Mouse (Mus musculus) hindbrain, embryonic 13.5 days (tissue): ENCODE measurements at regions not wholly inside any gene's neighbourhood (a gene's known extent, or its start where the extent isn't known, plus 50 kb on each side); places are given as distances from the start of the nearest gene placed in this dataset.
"Not testable (repeated sequence)": the region's sequence is repeated elsewhere in the genome, so short reads cannot be mapped to it uniquely, and the experiment has no call there.

Experiments used
- ATAC-seq: fragments of 200-750 bp; cut with Nextera tagmentation; 2 replicates; pipeline ENCODE4 v1.8.0; 2017; ENCODE audit warnings: moderate TSS enrichment; ENCODE audit not compliant: low FRiP score
- H3K27ac ChIP-seq: fragments of 300-500 bp; sonication (generic); 2 replicates; pipeline ENCODE4 v1.5.1; 2015; ENCODE audit warnings: inconsistent platforms, mild to moderate bottlenecking, moderate library complexity
- H3K27me3 ChIP-seq: fragments of 300-500 bp; sonication (generic); 2 replicates; pipeline ENCODE4 v1.6.1; 2015; ENCODE audit warnings: mild to moderate bottlenecking, inconsistent platforms
- H3K36me3 ChIP-seq: fragments of 300-500 bp; sonication (generic); 2 replicates; pipeline ENCODE4 v1.6.1; 2015; ENCODE audit warnings: mild to moderate bottlenecking, inconsistent platforms
- H3K4me1 ChIP-seq: fragments of 300-500 bp; sonication (generic); replicated peaks from 2 replicates; pipeline ENCODE4 v1.6.1; 2015; ENCODE audit warnings: inconsistent platforms
- H3K4me2 ChIP-seq: fragments of 300-500 bp; sonication (generic); 2 replicates; pipeline ENCODE4 v1.6.1; 2015; ENCODE audit warnings: inconsistent platforms, mild to moderate bottlenecking, moderate library complexity
- H3K4me3 ChIP-seq: fragments of 300-500 bp; sonication (generic); 2 replicates; pipeline ENCODE4 v1.5.1; 2015; ENCODE audit warnings: mild to moderate bottlenecking, inconsistent platforms
- H3K9ac ChIP-seq: fragments of 300-500 bp; sonication (generic); 2 replicates; pipeline ENCODE4 v1.6.1; 2015; ENCODE audit warnings: mild to moderate bottlenecking, inconsistent platforms
- H3K9me3 ChIP-seq: fragments of 300-500 bp; sonication (generic); 2 replicates; pipeline ENCODE4 v1.6.1; 2016; ENCODE audit warnings: inconsistent platforms
- whole genome bisulfite sequencing: fragments of 180-500 bp; shearing (Covaris S2); methylation state at CpG from one replicate; pipeline ENCODE4 v1.1.7; 2015; 5-methylcytosine and 5-hydroxymethylcytosine counted together

- no peak for ATAC-seq
- Histone ChIP-seq H3K4me3 (no peak overlapping the region), H3K9ac (no peak overlapping the region), H3K27me3 (no peaks in the 10 kb centered on the region), H3K4me2 (no peak overlapping the region), H3K4me1 (no peaks in the 10 kb centered on the region), H3K36me3 (no peaks in the 10 kb centered on the region), H3K27ac (no peak overlapping the region), H3K9me3 (no peaks in the 10 kb centered on the region)
- WGBS = 83% methylated on average over 1 of the region's 1 CpGs
These were observed 78.9 kb upstream of the Cwc22 start for GRCm38 (mm10) chr2:78024981-78025565.

- WGBS = 76% methylated on average over 4 of the region's 4 CpGs
- Histone ChIP-seq H3K9ac (no peak overlapping the region), H3K4me3 (no peak overlapping the region), H3K27me3 (no peaks in the 10 kb centered on the region), H3K27ac (no peak overlapping the region), H3K4me2 (no peak overlapping the region), H3K36me3 (no peaks in the 10 kb centered on the region), H3K4me1 (no peaks in the 10 kb centered on the region), H3K9me3 (no peaks in the 10 kb centered on the region)
- ATAC-seq = no peak
These were observed 77.9 kb upstream of the Cwc22 start for GRCm38 (mm10) chr2:78023916-78024685.

GRCm38 (mm10) chr2:78023416-78023815 is 77.2 kb upstream of the Cwc22 start:
- H3K9me3 ChIP-seq = no peaks in the 10 kb centered on the region
- ATAC-seq = no peak
- 82% methylated on average over 2 of the region's 2 CpGs for WGBS
- H3K27ac ChIP-seq = no peak overlapping the region
- H3K4me1 ChIP-seq = no peaks in the 10 kb centered on the region
- H3K36me3 ChIP-seq = no peaks in the 10 kb centered on the region
- no peak overlapping the region for H3K4me2 ChIP-seq
- no peak overlapping the region for H3K9ac ChIP-seq
- H3K27me3 ChIP-seq = no peaks in the 10 kb centered on the region
- H3K4me3 ChIP-seq = no peak overlapping the region

- Histone ChIP-seq H3K4me3 (no peak overlapping the region), H3K9ac (no peak overlapping the region), H3K9me3 (no peaks in the 10 kb centered on the region), H3K4me1 (no peaks in the 10 kb centered on the region), H3K4me2 (no peak overlapping the region), H3K36me3 (no peaks in the 10 kb centered on the region), H3K27ac (no peak overlapping the region), H3K27me3 (no peaks in the 10 kb centered on the region)
- no peak for ATAC-seq
- 83% methylated on average over 4 of the region's 4 CpGs for WGBS
These were observed 76.6 kb upstream of the Cwc22 start for GRCm38 (mm10) chr2:78022756-78023155.

GRCm38 (mm10) chr2:78021905-78022304 is 75.7 kb upstream of the Cwc22 start:
- Histone ChIP-seq H3K9ac (no peak overlapping the region), H3K4me1 (no peaks in the 10 kb centered on the region), H3K27me3 (no peaks in the 10 kb centered on the region), H3K4me2 (no peak overlapping the region), H3K4me3 (no peak overlapping the region), H3K36me3 (no peaks in the 10 kb centered on the region), H3K9me3 (no peaks in the 10 kb centered on the region), H3K27ac (no peak overlapping the region)
- 34% methylated on average over 5 of the region's 5 CpGs for WGBS
- ATAC-seq = no peak

GRCm38 (mm10) chr2:78021356-78021900 is 75.3 kb upstream of the Cwc22 start:
- ATAC-seq = no peak

GRCm38 (mm10) chr2:78020516-78020915 is 74.3 kb upstream of the Cwc22 start:
- H3K4me2 ChIP-seq = no peak overlapping the region
- no peaks in the 10 kb centered on the region for H3K36me3 ChIP-seq

More at GRCm38 (mm10) chr2:78021356-78021900, 75.3 kb upstream of the Cwc22 start:
- H3K9me3 ChIP-seq = no peaks in the 10 kb centered on the region
- WGBS = 60% methylated on average over 2 of the region's 2 CpGs
- H3K36me3 ChIP-seq = no peaks in the 10 kb centered on the region
- no peak overlapping the region for H3K4me3 ChIP-seq
- no peaks in the 10 kb centered on the region for H3K27me3 ChIP-seq
- H3K27ac ChIP-seq = no peak overlapping the region
- H3K4me1 ChIP-seq = no peaks in the 10 kb centered on the region
- no peak overlapping the region for H3K9ac ChIP-seq
- H3K4me2 ChIP-seq = no peak overlapping the region

GRCm38 (mm10) chr2:78019916-78020315 is 73.7 kb upstream of the Cwc22 start:
- Histone ChIP-seq H3K27ac (no peak overlapping the region), H3K4me2 (no peak overlapping the region), H3K4me1 (no peaks in the 10 kb centered on the region), H3K36me3 (no peaks in the 10 kb centered on the region), H3K27me3 (no peaks in the 10 kb centered on the region), H3K4me3 (no peak overlapping the region), H3K9ac (no peak overlapping the region), H3K9me3 (no peaks in the 10 kb centered on the region)
- 95% methylated on average over 3 of the region's 3 CpGs for WGBS
- no peak for ATAC-seq

More at GRCm38 (mm10) chr2:78020516-78020915, 74.3 kb upstream of the Cwc22 start:
- Histone ChIP-seq H3K27me3 (no peaks in the 10 kb centered on the region), H3K4me3 (no peak overlapping the region), H3K9ac (no peak overlapping the region), H3K9me3 (no peaks in the 10 kb centered on the region), H3K4me1 (no peaks in the 10 kb centered on the region), H3K27ac (no peak overlapping the region)
- 92% methylated on average over 3 of the region's 3 CpGs for WGBS
- ATAC-seq = no peak

GRCm38 (mm10) chr2:78012441-78012840 is 66.3 kb upstream of the Cwc22 start:
- H3K9me3 ChIP-seq, H3K4me3 ChIP-seq, H3K27me3 ChIP-seq, H3K36me3 ChIP-seq, H3K9ac ChIP-seq, H3K27ac ChIP-seq, H3K4me2 ChIP-seq, ATAC-seq, H3K4me1 ChIP-seq: not testable (repeated sequence)
- 94% methylated on average over 6 of the region's 6 CpGs for whole genome bisulfite sequencing

- 92% methylated on average over 2 of the region's 2 CpGs for WGBS
- Histone ChIP-seq H3K9me3 (no peaks in the 10 kb centered on the region), H3K4me1 (no peaks in the 10 kb centered on the region), H3K36me3 (no peaks in the 10 kb centered on the region), H3K4me3 (no peak overlapping the region), H3K4me2 (no peak overlapping the region), H3K27me3 (no peaks in the 10 kb centered on the region), H3K27ac (no peak overlapping the region), H3K9ac (no peak overlapping the region)
- no peak for ATAC-seq
These were observed 65.6 kb upstream of the Cwc22 start for GRCm38 (mm10) chr2:78011821-78012220.

- 86% methylated on average over 2 of the region's 2 CpGs for WGBS
- no peak for ATAC-seq
- no peak overlapping the region for H3K4me2 ChIP-seq
These were observed 65.1 kb upstream of the Cwc22 start for GRCm38 (mm10) chr2:78011051-78011800.

GRCm38 (mm10) chr2:78010066-78010690 is 64.0 kb upstream of the Cwc22 start:
- H3K36me3 ChIP-seq = no peaks in the 10 kb centered on the region
- no peaks in the 10 kb centered on the region for H3K9me3 ChIP-seq
- H3K4me2 ChIP-seq = no peak overlapping the region
- no peak overlapping the region for H3K4me3 ChIP-seq
- no peaks in the 10 kb centered on the region for H3K27me3 ChIP-seq
- no peak overlapping the region for H3K9ac ChIP-seq
- WGBS = 92% methylated on average over 5 of the region's 5 CpGs
- no peak overlapping the region for H3K27ac ChIP-seq
- ATAC-seq = no peak
- H3K4me1 ChIP-seq = no peaks in the 10 kb centered on the region

More at GRCm38 (mm10) chr2:78011051-78011800, 65.1 kb upstream of the Cwc22 start:
- Histone ChIP-seq H3K36me3 (no peaks in the 10 kb centered on the region), H3K4me1 (no peaks in the 10 kb centered on the region), H3K9me3 (no peaks in the 10 kb centered on the region), H3K27ac (no peak overlapping the region), H3K4me3 (no peak overlapping the region), H3K9ac (no peak overlapping the region), H3K27me3 (no peaks in the 10 kb centered on the region)
